Mouse (Mus musculus): ENCODE measurements at regions not wholly inside any gene's neighbourhood (a gene's known extent, or its start where the extent isn't known, plus 50 kb on each side); places are given as distances from the start of the nearest gene placed in this dataset.

- DNase-seq: peak; percentile 54 to 77
Measured at GRCm38 (mm10) chr13:51017727-51018321, 82.9 kb upstream of the Spin1 start.

- no peak for DNase-seq
Measured at GRCm38 (mm10) chr13:51018366-51018765, 82.3 kb upstream of the Spin1 start.

- no peak for DNase-seq
Measured at GRCm38 (mm10) chr13:51022401-51023250, 78.1 kb upstream of the Spin1 start.

GRCm38 (mm10) chr13:51023271-51023670 lies 77.4 kb upstream of the Spin1 start:
- DNase-seq: no peak

GRCm38 (mm10) chr13:51026311-51026918 lies 74.3 kb upstream of the Spin1 start:
- no peak for DNase-seq

GRCm38 (mm10) chr13:51037850-51038450 lies 62.7 kb upstream of the Spin1 start:
- DNase-seq: no peak

- no peak for DNase-seq
Measured at GRCm38 (mm10) chr13:51038955-51039354, 61.7 kb upstream of the Spin1 start.

GRCm38 (mm10) chr13:51041121-51041520 lies 59.6 kb upstream of the Spin1 start:
- DNase-seq: no peak

- no peak for DNase-seq
Measured at GRCm38 (mm10) chr13:51042881-51043402, 57.7 kb upstream of the Spin1 start.

All from kidney, postnatal 25 days (tissue).